Mouse (Mus musculus): ENCODE data around the gene Fam53b.

GRCm38 (mm10) chr7:132858043-132858608 is 44.4 kb upstream of the Fam53b start:
- TF ChIP-seq CTCF (IDR thresholded peaks at IDR 0.05; ENCODE audit: low read depth, low read length) (peak; percentile 28; the same call in 1 of the 2 replicates), POLR2A (IDR thresholded peaks at IDR 0.05; ENCODE audit: borderline replicate concordance, low read depth, low read length) (no peak)
